Mouse (Mus musculus) intestine, embryonic 15.5 days (tissue): ENCODE results near the gene Hoxa13. TPM values are rescaled to one million over a fixed set of nuclear protein-coding genes. Genes with fewer than 3 reads are reported as not detected.

ENCODE experiments used
- ATAC-seq: fragments of 200-750 bp; cut with Nextera tagmentation; 2 replicates; pipeline ENCODE4 v1.8.0; 2017; ENCODE audit warnings: moderate TSS enrichment, moderate library complexity
- H3K27ac ChIP-seq: fragments of 300-500 bp; sonication (generic); 2 replicates; pipeline ENCODE4 v1.5.1; 2015; ENCODE audit warnings: mild to moderate bottlenecking, inconsistent platforms
- H3K27me3 ChIP-seq: fragments of 300-500 bp; sonication (generic); replicated peaks from 2 replicates; pipeline ENCODE4 v1.6.1; 2015; ENCODE audit warnings: inconsistent platforms
- H3K36me3 ChIP-seq: fragments of 300-500 bp; sonication (generic); 2 replicates; pipeline ENCODE4 v1.6.1; 2015; ENCODE audit warnings: inconsistent platforms
- H3K4me1 ChIP-seq: fragments of 300-500 bp; sonication (generic); replicated peaks from 2 replicates; pipeline ENCODE4 v1.6.1; 2015; ENCODE audit warnings: inconsistent platforms
- H3K4me2 ChIP-seq: fragments of 300-500 bp; sonication (generic); replicated peaks from 2 replicates; pipeline ENCODE4 v1.6.1; 2015; ENCODE audit warnings: mild to moderate bottlenecking, inconsistent platforms
- H3K4me3 ChIP-seq: fragments of 300-500 bp; sonication (generic); replicated peaks from 2 replicates; pipeline ENCODE4 v1.5.1; 2015; ENCODE audit warnings: inconsistent platforms
- H3K9ac ChIP-seq: fragments of 300-500 bp; sonication (generic); 2 replicates; pipeline ENCODE4 v1.6.1; 2015; ENCODE audit warnings: inconsistent platforms
- H3K9me3 ChIP-seq: fragments of 300-500 bp; sonication (generic); 2 replicates; pipeline ENCODE4 v1.6.1; 2016; ENCODE audit warnings: inconsistent platforms
- WGBS: fragments of 180-500 bp; shearing (Covaris S2); methylation state at CpG from one replicate; pipeline ENCODE4 v1.1.7; 2015; 5-methylcytosine and 5-hydroxymethylcytosine counted together
- polyA plus RNA-seq: library from polyadenylated mRNA; unstranded; fragments of >200 nt; fragmentation: Nextera tagmentation; extraction: Ambion mirVana; gene quantifications from 2 replicates; pipeline ENCODE4 v1.2.1, GENCODE M21; 2015

Hoxa13 gene
- polyA plus RNA-seq, 1 experiment from 2014 or later = 0.59 TPM

GRCm38 (mm10) chr6:52237346-52238154 is 23.1 kb downstream of the Hoxa13 start:
- no peak for ATAC-seq
- H3K27me3 ChIP-seq = peaks cover 91% of the 10 kb centered on the region
- H3K36me3 ChIP-seq = no peaks in the 10 kb centered on the region
- peak overlapping the region; percentile 28 for H3K4me2 ChIP-seq
- peaks cover 14% of the 10 kb centered on the region for H3K4me1 ChIP-seq
- WGBS = 12% methylated on average over 10 of the region's 10 CpGs
- no peak overlapping the region for H3K27ac ChIP-seq
- peak overlapping the region; percentile 2; the same call in 1 of the 2 replicates for H3K4me3 ChIP-seq
- H3K9me3 ChIP-seq = no peaks in the 10 kb centered on the region
- no peak overlapping the region; the same call in 1 of the 2 replicates for H3K9ac ChIP-seq

GRCm38 (mm10) chr6:52236806-52237205 is 23.9 kb downstream of the Hoxa13 start:
- Histone ChIP-seq H3K4me2 (0 out of 2 replicates have a peak overlapping the region, but pooled peaks have one; percentile 9), H3K4me3 (no peak overlapping the region), H3K36me3 (no peaks in the 10 kb centered on the region), H3K27ac (no peak overlapping the region), H3K9me3 (no peaks in the 10 kb centered on the region), H3K4me1 (peaks cover 18% of the 10 kb centered on the region), H3K9ac (no peak overlapping the region), H3K27me3 (peaks cover 92% of the 10 kb centered on the region)
- ATAC-seq = no peak
- WGBS = 17% methylated on average over 3 of the region's 3 CpGs

- H3K9ac ChIP-seq = no peak overlapping the region
- H3K27ac ChIP-seq = no peak overlapping the region
- ATAC-seq = no peak
- H3K36me3 ChIP-seq = no peaks in the 10 kb centered on the region
- H3K27me3 ChIP-seq = peaks cover 87% of the 10 kb centered on the region
- H3K9me3 ChIP-seq = no peaks in the 10 kb centered on the region
- H3K4me1 ChIP-seq = peaks cover 18% of the 10 kb centered on the region
- H3K4me2 ChIP-seq = peak overlapping the region; percentile 9; the same call in 1 of the 2 replicates
- no peak overlapping the region for H3K4me3 ChIP-seq
- 22% methylated on average over 6 of the region's 6 CpGs for WGBS
Measured at GRCm38 (mm10) chr6:52235866-52236265, 24.8 kb downstream of the Hoxa13 start.

GRCm38 (mm10) chr6:52235267-52235666 is 25.4 kb downstream of the Hoxa13 start:
- H3K4me2 ChIP-seq = peak overlapping the region; percentile 48
- no peaks in the 10 kb centered on the region for H3K9me3 ChIP-seq
- H3K4me3 ChIP-seq = peak overlapping the region; percentile 38; the same call in 1 of the 2 replicates
- H3K4me1 ChIP-seq = peaks cover 17% of the 10 kb centered on the region
- WGBS = 29% methylated on average over 9 of the region's 9 CpGs
- no peak for ATAC-seq
- no peaks in the 10 kb centered on the region for H3K36me3 ChIP-seq
- no peak overlapping the region for H3K9ac ChIP-seq
- peaks cover 87% of the 10 kb centered on the region for H3K27me3 ChIP-seq
- H3K27ac ChIP-seq = no peak overlapping the region; the same call in 1 of the 2 replicates

GRCm38 (mm10) chr6:52234428-52235140 is 26.1 kb downstream of the Hoxa13 start:
- WGBS = 1% methylated on average over 65 of the region's 68 CpGs
- H3K9ac ChIP-seq = peak overlapping the region; percentile 44

GRCm38 (mm10) chr6:52233546-52234427 is 26.9 kb downstream of the Hoxa13 start:
- peak; percentile 21; the same call in 1 of the 2 replicates for ATAC-seq
- peak overlapping the region; percentile 48; the same call in 1 of the 2 replicates for H3K27ac ChIP-seq
- peak overlapping the region; percentile 38 for H3K4me3 ChIP-seq
- H3K36me3 ChIP-seq = no peaks in the 10 kb centered on the region
- peak overlapping the region; percentile 44 for H3K9ac ChIP-seq
- no peaks in the 10 kb centered on the region for H3K9me3 ChIP-seq
- peak overlapping the region; percentile 48 for H3K4me2 ChIP-seq
- H3K4me1 ChIP-seq = peaks cover 14% of the 10 kb centered on the region
- WGBS = 1% methylated on average over 70 of the region's 70 CpGs
- peaks cover 88% of the 10 kb centered on the region for H3K27me3 ChIP-seq

More at GRCm38 (mm10) chr6:52234428-52235140, 26.1 kb downstream of the Hoxa13 start:
- peak overlapping the region; percentile 48 for H3K4me2 ChIP-seq
- peak overlapping the region; percentile 38 for H3K4me3 ChIP-seq
- no peaks in the 10 kb centered on the region for H3K9me3 ChIP-seq
- ATAC-seq = peak; percentile 19
- peaks cover 14% of the 10 kb centered on the region for H3K4me1 ChIP-seq
- H3K27me3 ChIP-seq = peaks cover 86% of the 10 kb centered on the region
- H3K36me3 ChIP-seq = no peaks in the 10 kb centered on the region
- 0 out of 2 replicates have a peak overlapping the region, but pooled peaks have one; percentile 62 for H3K27ac ChIP-seq

- Histone ChIP-seq H3K36me3 (no peaks in the 10 kb centered on the region), H3K9ac (peak overlapping the region; percentile 44), H3K4me3 (peak overlapping the region; percentile 38), H3K27me3 (peaks cover 92% of the 10 kb centered on the region), H3K4me2 (peak overlapping the region; percentile 48), H3K9me3 (no peaks in the 10 kb centered on the region), H3K4me1 (peaks cover 14% of the 10 kb centered on the region), H3K27ac (peak overlapping the region; percentile 48; the same call in 1 of the 2 replicates)
- ATAC-seq = no peak
- WGBS = 3% methylated on average over 23 of the region's 23 CpGs
Measured at GRCm38 (mm10) chr6:52232984-52233545, 27.6 kb downstream of the Hoxa13 start.

GRCm38 (mm10) chr6:52232568-52232965 is 28.1 kb downstream of the Hoxa13 start:
- H3K9ac ChIP-seq = peak overlapping the region; percentile 44; the same call in 1 of the 2 replicates
- under 1% methylated on average over 18 of the region's 18 CpGs for WGBS
- peak overlapping the region; percentile 38 for H3K4me3 ChIP-seq
- peak overlapping the region; percentile 48 for H3K4me2 ChIP-seq
- ATAC-seq = no peak
- H3K4me1 ChIP-seq = peaks cover 14% of the 10 kb centered on the region
- H3K27ac ChIP-seq = no peak overlapping the region
- no peaks in the 10 kb centered on the region for H3K36me3 ChIP-seq
- H3K27me3 ChIP-seq = peaks cover 91% of the 10 kb centered on the region
- H3K9me3 ChIP-seq = no peaks in the 10 kb centered on the region

- Histone ChIP-seq H3K27ac (no peak overlapping the region), H3K9me3 (no peaks in the 10 kb centered on the region), H3K27me3 (peaks cover 91% of the 10 kb centered on the region), H3K36me3 (no peaks in the 10 kb centered on the region), H3K4me2 (peak overlapping the region; percentile 48), H3K4me1 (peaks cover 14% of the 10 kb centered on the region), H3K9ac (0 out of 2 replicates have a peak overlapping the region, but pooled peaks have one; percentile 26), H3K4me3 (peak overlapping the region; percentile 38; the same call in 1 of the 2 replicates)
- no peak for ATAC-seq
- WGBS = 2% methylated on average over 18 of the region's 18 CpGs
Measured at GRCm38 (mm10) chr6:52231885-52232567, 28.7 kb downstream of the Hoxa13 start.

- peak within 1 kb of the TSS; percentile 26; the same call in 1 of the 2 replicates for H3K9ac ChIP-seq
- peaks cover 91% of the 10 kb centered on the region for H3K27me3 ChIP-seq
- peak; percentile 36; the same call in 1 of the 2 replicates for ATAC-seq
- WGBS = 1% methylated on average over 24 of the region's 36 CpGs
- H3K4me3 ChIP-seq = peak within 1 kb of the TSS; percentile 38
- no peaks in the 10 kb centered on the region for H3K36me3 ChIP-seq
- H3K27ac ChIP-seq = peak within 1 kb of the TSS; percentile 46; the same call in 1 of the 2 replicates
- H3K9me3 ChIP-seq = no peaks in the 10 kb centered on the region
- peaks cover 14% of the 10 kb centered on the region for H3K4me1 ChIP-seq
- H3K4me2 ChIP-seq = peak within 1 kb of the TSS; percentile 48
Measured at GRCm38 (mm10) chr6:52230516-52231165, 30.0 kb downstream of the Hoxa13 start, which contains the start of gene Hoxa9. Hoxa9 (minus strand) TSS chr6:52231089.
